Mouse (Mus musculus): Measurements from ENCODE around the gene Slc47a1. TPM values are rescaled to one million over a fixed set of nuclear protein-coding genes. Genes with fewer than 3 reads are reported as not detected.
A peak's percentile ranks its signal among the peaks of the same experiment; 100 is the strongest.

Gene Slc47a1
- polyA plus RNA-seq, 1 experiment from 2014 or later: 8.0 TPM

DNA sequence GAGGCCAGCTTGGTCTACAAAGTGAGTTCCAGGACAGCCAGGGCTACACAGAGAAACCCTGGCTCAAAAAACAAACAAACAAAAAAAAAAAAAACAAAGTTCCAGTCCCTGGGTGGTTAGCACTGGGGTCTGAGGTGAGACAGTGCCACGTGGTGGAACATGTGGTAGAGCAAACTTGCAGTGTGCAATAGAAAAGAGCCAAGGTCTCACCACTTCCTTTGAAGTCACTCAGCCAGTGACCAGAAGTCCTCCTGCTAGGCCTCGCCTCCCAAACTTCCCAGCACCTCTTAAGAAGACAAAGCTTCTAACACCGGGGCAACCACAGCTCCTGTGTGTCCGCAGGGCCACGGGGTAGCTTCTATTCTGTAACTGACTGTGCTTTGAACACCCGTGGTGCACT is 9.1 kb upstream of the Slc47a1 start:
- Histone ChIP-seq H3K27me3 (replicated peaks; ENCODE audit: control insufficient read depth, insufficient read depth, low read length) (no peaks in the 10 kb centered on the region), H3K4me3 (ENCODE audit: low read depth, low read length) (no peak overlapping the region), H3K9ac (ENCODE audit: low read depth, low read length) (no peak overlapping the region), H3K27ac (ENCODE audit: low read depth, low read length) (no peak overlapping the region), H3K36me3 (ENCODE audit: control insufficient read depth, insufficient read depth) (no peaks in the 10 kb centered on the region), H3K4me1 (replicated peaks; ENCODE audit: control insufficient read depth, insufficient read depth, low read length) (no peaks in the 10 kb centered on the region), H3K4me2 (replicated peaks; ENCODE audit: low read depth) (no peak overlapping the region), H3K9me3 (ENCODE audit: control insufficient read depth) (no peaks in the 10 kb centered on the region)
- no peak for TF ChIP-seq CTCF (IDR thresholded peaks at IDR 0.05; ENCODE audit: low read depth)
- 76% methylated on average over 6 of the region's 6 CpGs for WGBS
- no peak for ATAC-seq

DNA sequence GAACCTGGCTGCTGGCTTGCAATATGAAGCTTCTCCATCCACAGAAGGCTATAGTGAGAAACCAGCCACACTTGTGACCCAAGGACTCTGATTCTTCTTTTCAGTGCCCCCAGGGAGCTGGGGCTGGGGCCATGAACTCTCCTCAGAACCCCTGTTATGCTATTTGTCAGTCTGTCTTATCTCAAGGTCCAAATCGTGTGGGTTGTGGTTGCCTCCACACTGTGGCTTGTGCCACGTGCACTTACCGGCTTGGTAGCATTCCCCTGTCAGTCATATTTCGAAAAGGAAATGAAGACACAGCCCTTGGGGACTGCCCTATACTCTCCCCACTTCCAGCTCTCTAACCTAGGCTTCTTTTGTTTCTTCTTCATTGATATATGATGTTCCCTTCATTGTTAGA is 7.6 kb upstream of the Slc47a1 start:
- Histone ChIP-seq H3K4me1 (replicated peaks; ENCODE audit: control insufficient read depth, insufficient read depth, low read length) (no peaks in the 10 kb centered on the region), H3K27me3 (replicated peaks; ENCODE audit: control insufficient read depth, insufficient read depth, low read length) (no peaks in the 10 kb centered on the region), H3K4me3 (ENCODE audit: low read depth, low read length) (no peak overlapping the region), H3K27ac (ENCODE audit: low read depth, low read length) (no peak overlapping the region), H3K9ac (ENCODE audit: low read depth, low read length) (no peak overlapping the region), H3K36me3 (ENCODE audit: control insufficient read depth, insufficient read depth) (no peaks in the 10 kb centered on the region), H3K9me3 (ENCODE audit: control insufficient read depth) (no peaks in the 10 kb centered on the region), H3K4me2 (replicated peaks; ENCODE audit: low read depth) (no peak overlapping the region)
- no peak for TF ChIP-seq CTCF (IDR thresholded peaks at IDR 0.05; ENCODE audit: low read depth)
- no peak for ATAC-seq
- WGBS: 72% methylated on average over 4 of the region's 4 CpGs

DNA sequence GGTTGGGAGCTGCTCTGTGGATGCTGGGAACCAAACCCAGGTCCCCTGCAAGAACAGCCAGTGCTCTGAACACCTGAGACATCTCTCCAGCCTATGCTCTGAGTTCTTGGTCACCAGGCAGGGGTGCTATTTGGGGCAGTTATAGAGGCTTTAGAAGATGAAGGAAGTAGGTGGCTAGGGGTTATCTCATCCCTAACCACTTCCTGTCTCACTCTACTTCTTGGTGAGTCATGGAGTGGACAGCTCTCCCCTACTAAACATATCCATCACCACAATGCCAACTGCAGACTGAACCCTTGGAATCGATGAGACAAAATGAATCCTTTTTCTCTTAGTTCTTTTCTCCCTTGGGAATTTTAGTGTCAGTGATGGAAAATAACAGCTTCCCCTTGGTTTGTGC is 3.1 kb upstream of the Slc47a1 start:
- TF ChIP-seq CTCF (IDR thresholded peaks at IDR 0.05; ENCODE audit: low read depth): no peak
- H3K27ac ChIP-seq (ENCODE audit: low read depth, low read length): no peak overlapping the region
- H3K4me1 ChIP-seq (replicated peaks; ENCODE audit: control insufficient read depth, insufficient read depth, low read length): 0 out of 2 replicates have a peak, but pooled peaks cover 4% of the 10 kb centered on the region
- peaks cover 11% of the 10 kb centered on the region; the same call in 1 of the 2 replicates for H3K27me3 ChIP-seq (replicated peaks; ENCODE audit: control insufficient read depth, insufficient read depth, low read length)
- H3K4me3 ChIP-seq (ENCODE audit: low read depth, low read length): no peak overlapping the region
- 90% methylated on average over 1 of the region's 1 CpGs for WGBS
- no peaks in the 10 kb centered on the region for H3K36me3 ChIP-seq (ENCODE audit: control insufficient read depth, insufficient read depth)
- no peak for ATAC-seq
- H3K4me2 ChIP-seq (replicated peaks; ENCODE audit: low read depth): no peak overlapping the region
- H3K9me3 ChIP-seq (ENCODE audit: control insufficient read depth): no peaks in the 10 kb centered on the region
- H3K9ac ChIP-seq (ENCODE audit: low read depth, low read length): no peak overlapping the region

DNA sequence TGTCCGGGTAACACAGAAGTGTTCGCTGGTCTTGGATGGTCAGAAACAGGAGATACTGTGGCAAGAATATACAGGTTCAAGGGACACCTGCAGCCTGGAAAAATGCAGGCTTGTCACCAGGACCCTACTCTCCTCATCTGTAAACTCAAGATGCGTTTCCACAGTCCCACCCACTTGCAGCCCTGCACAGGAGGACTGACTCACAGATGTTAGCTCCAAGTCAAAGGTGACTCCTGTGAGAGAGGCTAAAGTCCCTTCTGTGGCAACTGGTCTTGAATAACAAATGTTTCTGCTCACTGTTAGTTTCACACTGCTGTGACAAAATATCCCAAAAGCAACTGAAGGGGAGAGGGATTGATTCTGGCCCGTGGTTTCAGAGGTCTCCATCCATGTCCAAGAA is 506 bp upstream of the Slc47a1 start:
- peak; percentile 79 for ATAC-seq
- Histone ChIP-seq H3K9ac (ENCODE audit: low read depth, low read length) (no peak overlapping the region), H3K4me3 (ENCODE audit: low read depth, low read length) (no peak overlapping the region), H3K27ac (ENCODE audit: low read depth, low read length) (peak overlapping the region; percentile 70; the same call in 1 of the 2 replicates), H3K4me1 (replicated peaks; ENCODE audit: control insufficient read depth, insufficient read depth, low read length) (0 out of 2 replicates have a peak, but pooled peaks cover 4% of the 10 kb centered on the region), H3K9me3 (ENCODE audit: control insufficient read depth) (no peaks in the 10 kb centered on the region), H3K36me3 (ENCODE audit: control insufficient read depth, insufficient read depth) (no peaks in the 10 kb centered on the region), H3K4me2 (replicated peaks; ENCODE audit: low read depth) (0 out of 2 replicates have a peak overlapping the region, but pooled peaks have one; percentile 24), H3K27me3 (replicated peaks; ENCODE audit: control insufficient read depth, insufficient read depth, low read length) (peaks cover 16% of the 10 kb centered on the region; the same call in 1 of the 2 replicates)
- no peak for TF ChIP-seq CTCF (IDR thresholded peaks at IDR 0.05; ENCODE audit: low read depth)
- WGBS: 61% methylated on average over 4 of the region's 4 CpGs

DNA sequence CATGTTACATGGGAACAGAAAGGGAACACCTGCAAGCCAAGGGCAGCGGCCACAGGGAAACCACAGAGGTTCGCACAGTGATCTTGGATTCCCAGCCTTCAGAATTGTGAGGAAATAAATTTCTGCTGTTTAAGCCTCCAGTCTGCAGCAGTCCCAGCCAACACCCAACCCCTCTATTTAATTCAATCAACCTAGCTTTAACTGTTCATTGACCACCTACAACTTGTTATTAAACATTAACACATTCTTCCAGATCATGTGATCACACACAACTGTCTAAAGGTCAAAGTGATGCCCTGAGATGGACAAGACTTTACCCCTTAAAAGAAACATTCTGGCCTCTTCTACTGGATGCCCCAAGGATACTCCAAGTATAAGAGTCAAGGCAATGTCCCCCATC is 9.5 kb downstream of the Slc47a1 start:
- Histone ChIP-seq H3K4me2 (replicated peaks; ENCODE audit: low read depth) (no peak overlapping the region), H3K4me3 (ENCODE audit: low read depth, low read length) (no peak overlapping the region), H3K4me1 (replicated peaks; ENCODE audit: control insufficient read depth, insufficient read depth, low read length) (no peaks in the 10 kb centered on the region), H3K27me3 (replicated peaks; ENCODE audit: control insufficient read depth, insufficient read depth, low read length) (no peaks in the 10 kb centered on the region), H3K9ac (ENCODE audit: low read depth, low read length) (no peak overlapping the region), H3K27ac (ENCODE audit: low read depth, low read length) (no peak overlapping the region), H3K36me3 (ENCODE audit: control insufficient read depth, insufficient read depth) (no peaks in the 10 kb centered on the region), H3K9me3 (ENCODE audit: control insufficient read depth) (no peaks in the 10 kb centered on the region)
- ATAC-seq: 0 out of 2 replicates have a peak, but pooled peaks have one; percentile 28
- TF ChIP-seq CTCF (IDR thresholded peaks at IDR 0.05; ENCODE audit: low read depth): no peak
- 88% methylated on average over 2 of the region's 2 CpGs for WGBS

DNA sequence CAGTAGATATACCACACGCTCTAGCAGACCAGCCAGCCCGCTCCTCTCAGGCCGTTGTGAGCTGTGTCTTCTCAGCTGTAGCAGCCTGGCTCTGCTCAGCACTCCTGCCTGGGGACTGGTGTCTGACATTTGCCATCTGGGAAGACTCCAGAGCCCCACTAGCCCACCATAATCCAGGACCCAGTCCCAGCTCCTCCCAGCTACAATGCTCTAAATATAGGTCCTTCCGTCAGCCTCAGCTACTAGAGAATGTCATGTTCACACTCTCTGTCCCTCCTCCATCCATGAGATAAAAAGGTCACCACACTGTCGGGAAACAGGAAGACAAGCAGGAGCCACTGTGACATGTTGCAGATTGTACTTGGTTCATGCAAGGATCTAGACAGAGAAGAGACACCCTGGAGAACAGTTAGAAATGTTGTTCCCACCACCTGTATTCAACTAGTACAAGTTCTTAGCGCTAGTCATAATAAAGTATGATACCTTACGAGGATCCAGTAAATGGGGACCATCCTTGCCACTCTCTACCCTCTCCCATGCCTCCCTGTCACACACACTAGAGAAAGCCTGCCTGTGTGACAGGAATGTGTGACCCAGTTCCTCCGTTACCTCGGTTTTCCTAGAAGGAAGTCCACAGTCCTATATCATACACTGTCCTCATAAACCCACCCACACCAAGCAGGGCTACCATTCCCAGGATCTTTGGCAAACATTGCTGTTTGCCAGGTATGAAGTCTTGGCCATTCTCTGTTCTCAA is 11.4 kb downstream of the Slc47a1 start:
- Histone ChIP-seq H3K36me3 (ENCODE audit: control insufficient read depth, insufficient read depth) (no peaks in the 10 kb centered on the region), H3K4me1 (replicated peaks; ENCODE audit: control insufficient read depth, insufficient read depth, low read length) (no peaks in the 10 kb centered on the region), H3K9me3 (ENCODE audit: control insufficient read depth) (no peaks in the 10 kb centered on the region), H3K27me3 (replicated peaks; ENCODE audit: control insufficient read depth, insufficient read depth, low read length) (no peaks in the 10 kb centered on the region), H3K27ac (ENCODE audit: low read depth, low read length) (no peak overlapping the region), H3K4me3 (ENCODE audit: low read depth, low read length) (no peak overlapping the region), H3K9ac (ENCODE audit: low read depth, low read length) (no peak overlapping the region), H3K4me2 (replicated peaks; ENCODE audit: low read depth) (no peak overlapping the region)
- no peak for ATAC-seq
- WGBS: 72% methylated on average over 9 of the region's 9 CpGs
- TF ChIP-seq CTCF (IDR thresholded peaks at IDR 0.05; ENCODE audit: low read depth): no peak

Measured in intestine, postnatal 0 days (tissue).